Mouse (Mus musculus) midbrain, embryonic 14.5 days (tissue): ENCODE results near the gene Sgms2. TPM values are rescaled to one million over a fixed set of nuclear protein-coding genes. Genes with fewer than 3 reads are reported as not detected.

Source experiments
- ATAC-seq: fragments of 200-750 bp; cut with Nextera tagmentation; 2 replicates; pipeline ENCODE4 v1.8.0; 2017; ENCODE audit warnings: moderate number of reproducible peaks, moderate library complexity; ENCODE audit not compliant: low FRiP score, low TSS enrichment
- DNase-seq: peaks from one replicate; pipeline ENCODE4 v3.0.0-alpha.2; 2015
- H3K27ac ChIP-seq: fragments of 300-500 bp; sonication (generic); replicated peaks from 2 replicates; pipeline ENCODE4 v1.5.1; 2014; ENCODE audit warnings: mild to moderate bottlenecking, low read depth, low read length, moderate library complexity
- H3K27me3 ChIP-seq: fragments of 300-500 bp; sonication (generic); 2 replicates; pipeline ENCODE4 v1.6.1; 2014; ENCODE audit warnings: low read length, control low read depth, mixed read lengths; ENCODE audit not compliant: control insufficient read depth, insufficient read depth
- H3K36me3 ChIP-seq: fragments of 300-500 bp; sonication (generic); 2 replicates; pipeline ENCODE4 v1.6.1; 2014; ENCODE audit warnings: low read length, control low read depth; ENCODE audit not compliant: control insufficient read depth, insufficient read depth
- H3K4me1 ChIP-seq: fragments of 300-500 bp; sonication (generic); 2 replicates; pipeline ENCODE4 v1.6.1; 2014; ENCODE audit warnings: mild to moderate bottlenecking, antibody characterized with exemption, low read length, control low read depth; ENCODE audit not compliant: control insufficient read depth, insufficient read depth
- H3K4me2 ChIP-seq: fragments of 300-500 bp; sonication (generic); 2 replicates; pipeline ENCODE4 v1.6.1; 2014; ENCODE audit warnings: mild to moderate bottlenecking, low read length, moderate library complexity
- H3K4me3 ChIP-seq: fragments of 300-500 bp; sonication (generic); replicated peaks from 2 replicates; pipeline ENCODE4 v1.5.1; 2014; ENCODE audit warnings: low read depth, low read length
- H3K9ac ChIP-seq: fragments of 300-500 bp; sonication (generic); replicated peaks from 2 replicates; pipeline ENCODE4 v1.6.1; 2014; ENCODE audit warnings: mild to moderate bottlenecking, low read length, moderate library complexity
- H3K9me3 ChIP-seq: fragments of 300-500 bp; sonication (generic); 2 replicates; pipeline ENCODE4 v1.6.1; 2016; ENCODE audit warnings: low read length, control low read depth, mixed read lengths; ENCODE audit not compliant: control insufficient read depth
- WGBS: fragments of 180-500 bp; shearing (Covaris S2); extraction: QIAGEN DNeasy Blood & Tissue Kit; methylation state at CpG from one replicate; pipeline ENCODE4 v1.1.7; 2014; 5-methylcytosine and 5-hydroxymethylcytosine counted together
- polyA plus RNA-seq: library from polyadenylated mRNA; unstranded; fragments of >200 nt; fragmentation: Nextera tagmentation; extraction: Ambion mirVana; gene quantifications from 2 replicates; pipeline ENCODE4 v1.2.1, GENCODE M21; 2014

Sgms2 gene
- polyA plus RNA-seq, 1 experiment from 2014 or later: 0.93 TPM

DNA sequence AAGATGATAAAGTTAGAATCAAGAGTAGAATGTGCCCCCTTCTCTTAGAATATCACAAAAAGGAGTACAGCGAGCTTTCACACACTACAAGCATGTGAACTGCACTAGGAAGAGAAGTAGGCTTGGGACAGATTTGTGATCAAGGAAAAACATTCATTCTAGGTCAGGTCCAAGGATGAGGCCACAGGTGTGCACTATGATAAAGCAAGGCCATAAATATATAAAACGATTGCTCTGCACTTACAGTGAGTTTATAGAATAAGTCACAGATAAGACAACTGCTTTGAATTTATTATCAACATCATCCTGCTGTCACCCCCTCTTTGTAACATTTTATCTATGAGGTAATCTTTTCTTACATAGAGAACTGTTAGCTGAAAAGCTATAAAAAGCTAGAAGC lies 198.9 kb downstream of the Sgms2 start:
- H3K4me3 ChIP-seq: no peak overlapping the region
- H3K4me2 ChIP-seq: no peak overlapping the region
- no peaks in the 10 kb centered on the region for H3K9me3 ChIP-seq
- ATAC-seq (no peak), DNase-seq (no peak)
- 97% methylated on average over 2 of the region's 2 CpGs for WGBS
- H3K36me3 ChIP-seq: no peaks in the 10 kb centered on the region
- no peaks in the 10 kb centered on the region for H3K4me1 ChIP-seq
- H3K27me3 ChIP-seq: no peaks in the 10 kb centered on the region
- H3K27ac ChIP-seq: no peak overlapping the region
- H3K9ac ChIP-seq: no peak overlapping the region

DNA sequence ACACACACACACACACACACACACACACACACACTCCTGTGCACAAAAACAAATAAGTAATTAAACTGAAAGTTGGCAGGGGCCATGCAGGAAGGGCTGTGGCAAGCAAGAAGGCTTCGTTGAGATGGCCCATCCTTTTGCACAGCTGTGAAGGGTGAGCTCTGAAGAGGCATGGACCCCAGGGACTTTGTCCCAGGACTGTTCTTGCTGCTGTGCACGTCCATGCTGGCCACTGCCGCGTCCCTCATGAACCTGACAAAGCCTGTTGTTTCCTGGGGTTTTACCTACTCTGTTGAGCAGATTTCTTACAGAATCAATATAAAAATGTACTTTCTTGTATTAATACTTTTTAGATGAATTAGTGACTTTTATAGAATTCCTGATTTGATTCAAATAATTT lies 199.3 kb downstream of the Sgms2 start:
- H3K4me2 ChIP-seq: no peak overlapping the region
- DNase-seq (no peak), ATAC-seq (no peak)
- WGBS: 90% methylated on average over 4 of the region's 4 CpGs
- no peaks in the 10 kb centered on the region for H3K9me3 ChIP-seq
- H3K36me3 ChIP-seq: no peaks in the 10 kb centered on the region
- H3K4me3 ChIP-seq: no peak overlapping the region
- no peaks in the 10 kb centered on the region for H3K27me3 ChIP-seq
- no peaks in the 10 kb centered on the region for H3K4me1 ChIP-seq
- no peak overlapping the region for H3K9ac ChIP-seq
- H3K27ac ChIP-seq: no peak overlapping the region

DNA sequence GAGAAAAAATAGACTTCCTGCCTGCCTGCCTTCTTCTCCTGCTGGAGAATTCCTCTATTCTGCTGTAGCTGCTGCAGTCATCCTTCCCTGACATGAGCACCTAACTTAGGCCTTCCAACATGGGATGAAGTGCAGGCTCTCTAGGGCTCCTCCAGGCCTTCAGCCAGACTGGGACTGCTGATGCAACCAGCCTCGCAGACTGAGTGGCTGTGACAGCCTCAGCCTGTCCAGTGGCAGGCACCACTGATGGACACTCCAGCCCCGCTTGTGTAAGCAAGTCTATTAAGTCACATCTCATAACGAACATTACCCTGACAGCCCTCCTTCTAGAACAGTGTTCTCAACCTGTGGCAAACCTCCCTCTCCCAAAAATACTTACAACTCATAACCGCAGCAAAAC lies 217.1 kb downstream of the Sgms2 start:
- Histone ChIP-seq H3K9me3 (no peaks in the 10 kb centered on the region), H3K36me3 (no peaks in the 10 kb centered on the region), H3K27me3 (no peaks in the 10 kb centered on the region), H3K27ac (no peak overlapping the region), H3K4me3 (no peak overlapping the region), H3K4me2 (no peak overlapping the region), H3K4me1 (peaks cover 10% of the 10 kb centered on the region), H3K9ac (no peak overlapping the region)
- ATAC-seq (no peak), DNase-seq (no peak)
- WGBS: 87% methylated on average over 4 of the region's 4 CpGs

DNA sequence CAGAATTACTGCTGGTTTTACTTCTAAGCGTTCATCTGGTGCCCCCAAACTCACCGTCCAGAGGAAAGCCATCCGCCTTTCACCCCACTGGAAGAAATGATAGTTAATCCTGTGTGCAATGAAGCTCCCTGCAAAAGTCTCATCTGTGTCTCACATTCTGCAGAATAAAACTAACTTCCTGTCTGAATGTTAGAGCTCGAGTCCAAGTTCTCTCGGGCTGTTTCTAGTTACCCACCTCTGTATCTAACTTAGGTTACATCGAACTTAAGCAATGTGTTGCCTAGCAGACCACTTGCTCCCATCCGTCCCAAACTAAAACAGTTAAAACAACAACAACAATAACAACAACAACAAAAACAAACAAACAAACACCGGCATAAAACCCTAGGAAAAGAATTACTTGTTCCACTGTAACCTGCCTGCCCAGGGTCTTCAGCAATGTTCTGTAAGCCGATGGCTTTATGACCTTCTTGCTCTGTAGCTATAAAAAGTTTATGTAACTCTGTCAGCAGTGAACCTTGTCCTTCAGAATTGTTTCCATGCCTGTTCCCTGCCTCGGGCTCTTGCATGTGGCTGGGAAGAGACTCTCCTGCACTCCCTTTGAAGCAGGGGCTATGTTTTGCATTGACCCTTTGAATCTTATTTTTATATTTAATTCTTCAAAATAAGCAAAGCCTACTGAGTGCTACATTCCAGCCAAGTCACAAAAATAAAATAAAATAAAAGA lies 218.7 kb downstream of the Sgms2 start:
- no peak for DNase-seq
- WGBS: 67% methylated on average over 10 of the region's 10 CpGs
- Histone ChIP-seq H3K4me1 (peaks cover 10% of the 10 kb centered on the region), H3K9ac (peak overlapping the region; percentile 49; the same call in 1 of the 2 replicates), H3K4me3 (peak overlapping the region; percentile 63), H3K27me3 (no peaks in the 10 kb centered on the region), H3K9me3 (no peaks in the 10 kb centered on the region), H3K36me3 (no peaks in the 10 kb centered on the region), H3K27ac (no peak overlapping the region), H3K4me2 (peak overlapping the region; percentile 83)
- ATAC-seq: no peak

DNA sequence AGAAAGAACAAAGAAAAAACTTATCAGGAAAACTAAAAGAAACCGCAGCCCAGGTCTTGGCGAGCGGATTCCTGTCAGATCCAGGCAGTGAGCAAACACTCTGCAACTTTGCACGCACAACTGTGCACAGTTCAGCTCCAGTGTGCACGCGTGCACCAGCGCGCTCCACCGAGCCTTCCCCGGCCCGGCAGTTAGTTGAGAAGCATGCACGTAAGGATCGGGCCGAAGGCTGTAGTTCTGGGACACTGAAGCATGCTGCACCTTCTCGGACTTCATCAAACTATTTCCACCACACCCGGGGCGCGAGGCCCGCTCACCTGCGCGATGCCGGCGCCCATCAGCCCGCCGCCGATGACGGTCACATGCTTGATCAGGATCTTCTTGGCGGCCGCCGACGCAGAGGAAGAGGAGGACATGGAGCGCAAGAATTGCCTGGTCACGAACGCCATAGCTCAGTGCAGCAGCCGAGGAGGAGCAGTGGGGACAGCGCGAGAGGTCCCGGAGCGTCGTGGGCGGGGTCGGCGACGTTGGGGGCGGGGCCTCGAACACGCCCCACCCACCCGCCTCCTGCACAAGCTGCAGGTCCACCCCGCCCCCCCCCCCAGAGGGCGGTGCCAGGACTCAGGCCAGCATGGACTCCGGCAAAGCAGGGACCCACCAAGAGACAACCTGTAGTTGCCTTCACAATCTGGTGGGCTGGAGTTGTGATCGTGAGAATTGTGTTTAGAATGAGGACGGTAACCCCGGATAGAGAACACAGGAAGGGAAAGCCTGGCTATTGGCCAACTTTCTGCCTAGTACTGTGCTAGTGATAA lies 219.4 kb downstream of the Sgms2 start, which contains the start of gene Hadh:
Gene Hadh, minus strand, starts transcription at position 543 of the 815 bp plus-strand sequence.
- H3K4me1 ChIP-seq: peaks cover 10% of the 10 kb centered on the region
- peak within 1 kb of the TSS; percentile 63 for H3K4me3 ChIP-seq
- no peaks in the 10 kb centered on the region for H3K36me3 ChIP-seq
- no peak within 1 kb of the TSS for H3K27ac ChIP-seq
- H3K4me2 ChIP-seq: peak within 1 kb of the TSS; percentile 83
- H3K9me3 ChIP-seq: no peaks in the 10 kb centered on the region
- WGBS: under 1% methylated on average over 53 of the region's 54 CpGs
- peak within 1 kb of the TSS; percentile 49 for H3K9ac ChIP-seq
- DNase-seq (peak; percentile 86), ATAC-seq (peak; percentile 93)
- no peaks in the 10 kb centered on the region for H3K27me3 ChIP-seq

DNA sequence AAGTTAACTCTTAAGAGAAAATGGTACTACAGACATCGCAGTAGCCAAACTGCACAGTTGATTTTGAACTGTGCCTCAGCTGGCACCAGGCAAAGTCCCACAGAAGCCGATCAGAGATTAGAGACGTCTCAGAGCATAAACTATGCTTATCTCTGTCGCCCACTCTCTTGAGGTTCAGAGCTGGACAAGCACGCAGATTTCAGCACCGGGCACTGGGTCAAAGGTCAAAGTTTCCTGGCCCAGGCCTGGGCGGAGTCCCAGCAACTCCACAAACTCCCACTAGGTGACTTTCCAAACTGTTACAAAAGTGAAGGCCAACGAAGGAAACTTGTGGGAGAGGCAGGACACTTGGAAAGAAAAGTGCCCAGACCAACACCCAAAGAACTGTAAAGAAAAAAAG lies 220.1 kb downstream of the Sgms2 start:
- Histone ChIP-seq H3K27ac (no peak overlapping the region), H3K9ac (no peak overlapping the region), H3K27me3 (no peaks in the 10 kb centered on the region), H3K36me3 (no peaks in the 10 kb centered on the region), H3K4me1 (peaks cover 10% of the 10 kb centered on the region), H3K4me2 (peak overlapping the region; percentile 83), H3K9me3 (no peaks in the 10 kb centered on the region), H3K4me3 (peak overlapping the region; percentile 63)
- DNase-seq: peak; percentile 43
- ATAC-seq: 0 out of 2 replicates have a peak, but pooled peaks have one; percentile 38
- WGBS: 6% methylated on average over 8 of the region's 8 CpGs

DNA sequence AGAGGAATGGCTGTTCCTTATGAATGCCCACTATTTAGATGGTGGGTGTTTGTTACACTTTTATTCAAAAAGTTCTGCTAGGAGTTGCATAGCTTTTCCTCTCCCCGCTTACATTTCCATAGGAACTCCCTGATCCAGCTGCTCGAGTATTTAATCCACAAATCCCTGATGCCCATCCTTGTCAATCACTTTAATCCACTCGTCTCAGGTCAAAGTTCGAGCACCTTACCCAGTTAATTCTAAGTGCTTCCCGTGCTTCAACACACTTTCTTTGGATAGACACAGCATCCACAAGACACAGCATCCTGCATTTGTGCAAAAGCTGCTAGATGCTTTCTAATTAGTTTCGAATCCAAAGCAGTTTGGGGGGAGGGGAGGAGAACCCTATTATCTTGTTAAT lies 220.8 kb downstream of the Sgms2 start:
- no peak overlapping the region for H3K27ac ChIP-seq
- H3K36me3 ChIP-seq: no peaks in the 10 kb centered on the region
- H3K4me3 ChIP-seq: no peak overlapping the region
- 11% methylated on average over 6 of the region's 6 CpGs for WGBS
- no peak overlapping the region for H3K9ac ChIP-seq
- no peaks in the 10 kb centered on the region for H3K9me3 ChIP-seq
- no peak for ATAC-seq
- DNase-seq: no peak
- no peak overlapping the region for H3K4me2 ChIP-seq
- H3K4me1 ChIP-seq: peaks cover 10% of the 10 kb centered on the region
- H3K27me3 ChIP-seq: no peaks in the 10 kb centered on the region
